Mouse (Mus musculus): ENCODE data around the gene Nans.

The Nans gene

DNA sequence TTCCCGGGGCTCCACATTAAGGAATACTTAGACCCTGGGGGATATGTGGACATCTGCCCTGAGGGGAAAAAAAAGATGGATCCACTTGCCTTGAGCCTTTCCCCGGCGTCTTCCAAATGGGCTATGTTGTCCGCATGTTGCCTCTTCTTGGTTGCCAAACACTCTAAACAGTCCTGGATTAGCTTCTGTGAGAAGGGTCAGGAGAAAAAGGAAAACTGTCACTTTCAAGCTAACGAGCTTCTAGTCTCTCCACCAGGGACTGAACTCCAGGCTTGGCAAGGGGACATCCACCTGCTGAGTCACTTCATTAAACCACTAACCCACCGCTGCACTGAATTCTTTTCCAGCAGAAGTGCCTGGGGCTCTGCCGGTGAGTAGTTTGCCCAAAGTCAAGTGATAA lies 43.9 kb downstream of the Nans start:
- no peak for DNase-seq (ENCODE audit: low spot score)

DNA sequence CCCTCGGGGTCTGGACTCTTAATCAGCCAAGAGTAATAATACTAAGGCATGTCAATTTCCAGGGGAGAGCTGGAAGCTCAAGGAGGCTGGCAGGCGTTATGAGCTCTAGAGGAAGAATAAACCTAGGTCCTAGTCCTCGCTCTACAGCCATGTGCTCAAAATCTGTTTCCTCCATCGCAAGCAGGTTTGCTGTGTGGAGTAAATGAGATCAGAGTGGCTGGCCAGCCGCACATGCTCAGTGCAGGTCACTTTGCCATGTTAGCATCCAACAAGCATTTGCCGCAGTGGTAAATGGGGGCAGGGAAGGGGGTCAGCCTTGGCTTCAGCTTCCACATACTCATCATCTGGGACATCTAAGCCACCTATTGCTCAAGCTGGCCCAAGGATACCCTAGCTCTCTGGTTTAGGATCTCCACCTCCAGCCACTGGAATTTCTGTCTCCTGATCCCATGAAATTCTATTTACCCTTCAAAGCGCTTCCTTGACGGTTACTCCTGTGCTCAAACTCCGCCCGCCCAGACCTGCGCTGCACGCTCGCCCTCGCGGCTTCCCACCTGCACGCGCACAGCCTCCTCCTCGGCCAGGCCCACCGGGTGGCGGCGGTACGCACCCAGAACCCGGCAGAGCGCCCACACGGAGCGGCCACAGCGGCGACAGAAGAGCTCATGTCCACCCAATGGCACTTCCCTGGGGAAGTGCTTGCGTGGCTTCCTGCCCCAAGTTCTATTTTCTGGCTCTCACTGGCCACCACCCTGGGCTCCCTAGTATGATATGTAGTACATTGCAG lies 45.1 kb downstream of the Nans start:
- DNase-seq (ENCODE audit: low spot score), result no peak

DNA sequence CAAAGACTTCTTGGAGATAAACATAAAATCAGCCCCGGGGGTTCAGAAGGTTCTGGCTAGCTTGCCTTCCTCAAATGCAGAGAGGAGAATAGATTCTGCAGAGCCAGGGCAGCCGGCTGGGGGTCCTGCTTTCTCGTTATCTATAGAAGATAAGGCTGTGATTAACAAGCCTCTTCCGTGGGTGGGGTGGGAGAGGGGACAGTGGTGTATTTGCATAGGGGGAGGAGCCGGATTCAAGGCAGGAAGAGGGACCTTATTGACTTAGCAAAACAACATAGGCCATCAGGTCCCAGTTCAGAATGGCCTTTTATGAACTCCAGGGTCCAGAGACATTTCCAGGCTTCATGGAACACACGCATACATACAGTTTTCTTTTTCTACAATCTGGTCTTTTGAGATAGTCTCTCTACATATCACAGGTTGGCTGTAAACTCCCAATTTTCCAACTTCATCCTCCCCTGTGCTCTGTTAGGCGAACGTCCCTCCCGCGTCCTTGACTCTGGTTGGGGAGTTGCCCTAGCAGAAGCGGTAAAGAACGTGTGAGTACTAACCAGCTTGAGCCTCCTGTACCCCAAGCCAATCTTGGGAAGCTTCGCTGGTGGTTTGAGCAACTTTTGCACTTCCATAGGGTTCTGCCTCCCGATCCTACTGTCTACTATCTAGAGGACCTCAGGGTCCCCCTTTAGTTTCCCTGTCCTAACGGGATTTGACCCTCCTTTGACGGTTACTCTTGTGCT lies 46.2 kb downstream of the Nans start:
- no peak for DNase-seq (ENCODE audit: low spot score)

GRCm38 (mm10) chr4:46535840-46536361 lies 46.9 kb downstream of the Nans start, which contains the start of gene Trim14:
Gene Trim14 (minus strand): TSS chr4:46536141.
- DNase-seq (ENCODE audit: low spot score), result no peak

DNA sequence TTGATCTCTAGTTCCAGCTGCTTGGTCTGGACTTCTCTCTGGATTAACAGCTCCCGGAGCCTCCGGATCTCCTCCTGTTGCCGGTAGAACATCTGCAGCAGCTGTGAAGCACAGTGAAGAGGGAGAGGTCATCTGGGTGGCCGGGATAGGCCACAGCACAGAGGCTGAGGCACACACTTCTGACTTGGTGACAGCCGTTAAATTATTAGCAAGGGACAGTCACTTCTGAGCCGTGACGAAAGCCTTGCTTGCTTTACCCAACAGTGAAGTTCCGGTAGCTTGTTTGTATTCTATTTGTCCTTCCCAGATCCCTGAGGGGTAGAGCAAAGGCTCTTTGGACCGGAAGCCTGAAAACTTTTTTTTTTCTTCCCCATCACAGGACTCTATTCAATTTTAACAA lies 50.1 kb downstream of the Nans start:
- no peak for DNase-seq (ENCODE audit: low spot score)

DNA sequence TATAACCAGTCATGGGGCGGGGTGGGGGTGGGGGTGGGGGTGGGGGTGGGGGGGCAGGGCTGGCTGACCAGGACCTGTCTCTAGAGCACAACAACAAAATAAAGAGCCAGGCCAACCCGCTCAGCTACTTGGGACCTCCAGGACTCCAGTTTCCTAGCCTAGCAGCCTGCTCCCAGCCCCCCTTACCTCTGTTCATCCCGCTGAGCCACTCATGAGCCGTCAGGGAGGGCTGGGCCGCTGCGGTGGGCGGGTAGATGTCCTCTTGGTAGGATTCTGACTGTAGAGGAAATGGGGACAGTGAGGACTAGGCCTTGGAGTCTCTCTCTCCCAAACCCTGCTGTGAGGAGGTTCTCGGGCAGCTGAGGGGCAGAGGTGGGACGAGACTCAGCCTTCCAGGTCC lies 52.7 kb downstream of the Nans start:
- no peak for DNase-seq (ENCODE audit: low spot score)

DNA sequence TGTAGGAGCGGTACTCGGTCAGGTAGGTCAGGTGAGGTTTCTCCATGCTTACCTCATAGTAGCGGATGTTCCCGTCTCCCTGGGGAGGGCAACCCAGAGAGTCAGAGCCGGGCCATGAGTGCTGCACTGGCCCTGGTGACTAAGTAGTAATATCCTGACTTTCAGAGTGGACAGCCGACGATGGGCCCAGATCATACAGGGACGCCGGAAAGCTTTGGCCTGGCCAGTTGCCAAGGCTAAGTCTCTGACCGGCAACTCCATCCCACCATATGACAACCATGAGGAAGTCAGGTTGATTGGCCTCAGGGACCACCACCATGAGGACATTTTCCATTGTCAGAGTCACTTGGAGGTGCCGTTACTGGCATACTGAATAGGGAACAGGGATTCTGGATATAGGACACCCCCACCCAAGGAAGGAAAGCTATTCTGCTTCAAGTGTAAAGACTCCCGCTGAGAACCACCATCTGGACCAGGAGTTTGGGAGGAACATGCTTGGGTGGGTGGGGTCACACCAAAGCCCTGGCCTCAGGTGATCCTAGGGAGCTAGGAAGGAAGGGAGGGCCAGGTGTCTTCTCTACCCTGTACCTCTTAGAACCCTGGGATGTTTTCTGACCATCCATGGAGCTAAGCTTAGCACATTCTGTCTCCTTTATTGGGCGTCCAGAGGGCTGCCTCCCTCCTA lies 54.5 kb downstream of the Nans start:
- no peak for DNase-seq (ENCODE audit: low spot score)

DNA sequence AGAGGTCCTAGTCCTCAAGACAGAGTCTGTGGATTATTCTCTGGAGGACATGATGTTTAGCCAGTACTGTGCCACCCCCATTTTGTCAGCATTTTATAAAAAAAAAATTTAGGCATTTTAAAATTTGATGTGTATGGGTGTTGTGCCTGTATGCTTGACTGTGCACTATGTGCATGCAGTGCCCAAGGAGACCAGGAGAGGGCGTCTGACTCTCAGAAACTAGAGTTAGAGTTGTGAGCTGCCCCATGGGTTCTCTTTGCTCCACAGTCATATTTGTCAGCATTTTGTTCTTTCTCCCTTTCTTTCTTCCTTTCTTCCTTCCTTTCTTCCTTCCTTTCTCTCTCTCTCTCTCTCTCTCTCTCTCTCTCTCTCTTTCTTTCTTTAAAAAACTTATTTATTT lies 55.3 kb downstream of the Nans start:
- DNase-seq (ENCODE audit: low spot score), result no peak

GRCm38 (mm10) chr4:46545498-46545897 lies 56.5 kb downstream of the Nans start:
- no peak for DNase-seq (ENCODE audit: low spot score)

- no peak for DNase-seq (ENCODE audit: low spot score)
Measured at GRCm38 (mm10) chr4:46546709-46547108, 57.7 kb downstream of the Nans start.

- DNase-seq (ENCODE audit: low spot score), result no peak
Measured at GRCm38 (mm10) chr4:46549979-46550378, 60.9 kb downstream of the Nans start.

DNA sequence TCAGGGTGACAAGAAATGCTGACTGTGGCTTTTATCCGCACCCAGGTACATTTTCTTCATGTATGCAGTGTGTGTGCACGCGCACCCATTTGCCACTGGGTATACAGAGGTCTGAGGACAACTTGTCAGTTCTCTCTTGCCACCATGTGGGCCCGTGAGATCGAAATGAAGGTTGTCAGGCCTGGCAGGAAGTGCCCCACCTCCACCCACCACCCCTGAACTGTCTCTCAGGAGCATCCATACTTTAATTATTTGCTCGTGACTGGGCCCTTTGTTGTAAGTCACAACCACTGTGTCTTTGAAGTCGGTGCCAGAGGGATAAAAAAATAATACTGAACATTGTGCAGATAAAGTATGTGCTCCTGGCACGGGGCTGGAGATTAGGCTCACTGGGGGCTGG lies 61.4 kb downstream of the Nans start:
- no peak for DNase-seq (ENCODE audit: low spot score)

Measured in left cerebral cortex, adult 11 months (tissue).